Mouse (Mus musculus): ENCODE results near the gene Trim9. TPM values are rescaled to one million over a fixed set of nuclear protein-coding genes. Genes with fewer than 3 reads are reported as not detected.
A peak's percentile ranks its signal among the peaks of the same experiment; 100 is the strongest.

The Trim9 gene
- polyA plus RNA-seq, 1 experiment from 2014 or later = 27.4 TPM

DNA sequence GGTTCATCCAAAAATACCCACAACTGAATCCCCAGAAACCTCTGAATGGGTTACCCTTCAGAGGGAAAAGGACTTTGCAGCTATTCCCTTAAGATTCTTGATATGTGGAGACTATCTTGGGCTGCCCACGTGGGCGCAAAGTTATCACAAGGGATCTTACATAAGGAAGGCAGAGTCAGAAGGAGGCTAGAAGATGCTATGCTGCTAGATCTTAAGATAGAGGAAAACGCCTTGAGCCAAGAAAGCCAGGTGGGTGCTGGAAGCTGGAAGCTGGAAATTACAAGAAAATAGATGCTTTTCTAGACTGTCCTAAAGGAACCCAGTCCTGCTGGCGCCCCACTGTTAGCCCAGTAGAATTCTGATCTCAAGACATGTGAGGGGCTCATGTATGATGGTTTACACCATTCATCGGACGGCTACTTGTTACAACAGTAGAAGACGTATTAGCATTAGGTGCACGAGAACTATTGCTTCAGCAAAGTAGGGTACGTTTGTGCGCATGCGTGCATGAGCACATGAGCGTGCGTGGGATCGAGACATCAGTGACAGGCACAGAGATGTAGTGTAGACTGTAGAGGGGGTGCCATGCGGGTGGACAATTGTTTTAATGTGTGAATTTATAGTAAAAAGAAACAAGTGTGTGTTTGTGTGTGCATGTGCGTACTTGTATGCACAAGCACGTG lies 85.0 kb downstream of the Trim9 start:
- Histone ChIP-seq H3K27me3 (ENCODE audit: control insufficient read depth, insufficient read depth, low read length) (no peaks in the 10 kb centered on the region), H3K27ac (ENCODE audit: low read depth, low read length) (no peak overlapping the region), H3K4me1 (ENCODE audit: control insufficient read depth, insufficient read depth, low read length) (no peaks in the 10 kb centered on the region), H3K9me3 (ENCODE audit: control insufficient read depth, low read length) (no peaks in the 10 kb centered on the region), H3K9ac (ENCODE audit: low read length) (no peak overlapping the region), H3K4me2 (ENCODE audit: low read depth) (no peak overlapping the region), H3K4me3 (ENCODE audit: low read depth, low read length) (no peak overlapping the region), H3K36me3 (ENCODE audit: control insufficient read depth, insufficient read depth, low read length) (no peaks in the 10 kb centered on the region)
- DNase-seq (ENCODE audit: low spot score) = no peak
- ATAC-seq (ENCODE audit: insufficient read depth, low FRiP score, low TSS enrichment) = no peak
- 92% methylated on average over 17 of the region's 17 CpGs for WGBS

- ATAC-seq (ENCODE audit: insufficient read depth, low FRiP score, low TSS enrichment) = no peak
- WGBS = 88% methylated on average over 15 of the region's 15 CpGs
- H3K27me3 ChIP-seq (ENCODE audit: control insufficient read depth, insufficient read depth, low read length) = no peaks in the 10 kb centered on the region
- H3K4me1 ChIP-seq (ENCODE audit: control insufficient read depth, insufficient read depth, low read length) = 0 out of 2 replicates have a peak, but pooled peaks cover 2% of the 10 kb centered on the region
- no peak overlapping the region for H3K9ac ChIP-seq (ENCODE audit: low read length)
- DNase-seq (ENCODE audit: low spot score) = no peak
- H3K9me3 ChIP-seq (ENCODE audit: control insufficient read depth, low read length) = no peaks in the 10 kb centered on the region
- no peak overlapping the region for H3K27ac ChIP-seq (ENCODE audit: low read depth, low read length)
- H3K36me3 ChIP-seq (ENCODE audit: control insufficient read depth, insufficient read depth, low read length) = no peaks in the 10 kb centered on the region
- H3K4me2 ChIP-seq (ENCODE audit: low read depth) = no peak overlapping the region
- H3K4me3 ChIP-seq (ENCODE audit: low read depth, low read length) = no peak overlapping the region
Measured at GRCm38 (mm10) chr12:70251210-70251884, 96.1 kb downstream of the Trim9 start.

- WGBS = 87% methylated on average over 10 of the region's 10 CpGs
- no peak overlapping the region for H3K27ac ChIP-seq (ENCODE audit: low read depth, low read length)
Measured at GRCm38 (mm10) chr12:70249616-70250157, 97.7 kb downstream of the Trim9 start.

GRCm38 (mm10) chr12:70247683-70248474 lies 99.5 kb downstream of the Trim9 start:
- Histone ChIP-seq H3K4me2 (ENCODE audit: low read depth) (no peak overlapping the region), H3K9me3 (ENCODE audit: control insufficient read depth, low read length) (no peaks in the 10 kb centered on the region), H3K27me3 (ENCODE audit: control insufficient read depth, insufficient read depth, low read length) (no peaks in the 10 kb centered on the region), H3K36me3 (ENCODE audit: control insufficient read depth, insufficient read depth, low read length) (no peaks in the 10 kb centered on the region), H3K4me3 (ENCODE audit: low read depth, low read length) (no peak overlapping the region), H3K9ac (ENCODE audit: low read length) (no peak overlapping the region), H3K4me1 (ENCODE audit: control insufficient read depth, insufficient read depth, low read length) (no peaks in the 10 kb centered on the region), H3K27ac (ENCODE audit: low read depth, low read length) (no peak overlapping the region; the same call in 1 of the 2 replicates)
- no peak for DNase-seq (ENCODE audit: low spot score)
- WGBS = 49% methylated on average over 15 of the region's 15 CpGs
- ATAC-seq (ENCODE audit: insufficient read depth, low FRiP score, low TSS enrichment) = no peak

More at GRCm38 (mm10) chr12:70249616-70250157, 97.7 kb downstream of the Trim9 start:
- H3K9ac ChIP-seq (ENCODE audit: low read length) = no peak overlapping the region
- no peaks in the 10 kb centered on the region for H3K9me3 ChIP-seq (ENCODE audit: control insufficient read depth, low read length)
- ATAC-seq (ENCODE audit: insufficient read depth, low FRiP score, low TSS enrichment) = no peak
- H3K27me3 ChIP-seq (ENCODE audit: control insufficient read depth, insufficient read depth, low read length) = no peaks in the 10 kb centered on the region
- no peak for DNase-seq (ENCODE audit: low spot score)
- no peak overlapping the region for H3K4me3 ChIP-seq (ENCODE audit: low read depth, low read length)
- H3K36me3 ChIP-seq (ENCODE audit: control insufficient read depth, insufficient read depth, low read length) = no peaks in the 10 kb centered on the region
- H3K4me1 ChIP-seq (ENCODE audit: control insufficient read depth, insufficient read depth, low read length) = no peaks in the 10 kb centered on the region
- no peak overlapping the region for H3K4me2 ChIP-seq (ENCODE audit: low read depth)

DNA sequence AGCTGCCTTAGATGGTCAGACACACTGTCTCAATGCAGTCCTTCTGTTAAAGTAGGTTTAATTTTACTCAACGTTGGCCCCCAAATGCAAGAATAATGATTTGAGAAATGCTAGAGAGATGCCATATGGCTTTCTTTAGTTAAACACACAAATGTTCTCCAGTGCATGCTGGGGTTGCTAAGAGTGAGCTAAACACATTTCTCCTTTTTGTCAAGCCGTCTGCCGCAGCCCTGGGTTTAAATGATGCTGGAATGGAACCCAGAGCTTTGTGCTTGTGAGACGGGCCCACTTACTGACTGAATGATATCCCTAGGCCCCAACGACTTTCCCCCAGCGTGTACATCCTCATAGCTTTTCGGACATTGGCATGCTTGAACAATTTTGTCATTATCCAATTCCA lies 104.9 kb downstream of the Trim9 start:
- DNase-seq (ENCODE audit: low spot score) = no peak
- Histone ChIP-seq H3K4me3 (ENCODE audit: low read depth, low read length) (no peak overlapping the region), H3K27me3 (ENCODE audit: control insufficient read depth, insufficient read depth, low read length) (no peaks in the 10 kb centered on the region), H3K36me3 (ENCODE audit: control insufficient read depth, insufficient read depth, low read length) (no peaks in the 10 kb centered on the region), H3K9me3 (ENCODE audit: control insufficient read depth, low read length) (no peaks in the 10 kb centered on the region), H3K4me1 (ENCODE audit: control insufficient read depth, insufficient read depth, low read length) (no peaks in the 10 kb centered on the region), H3K27ac (ENCODE audit: low read depth, low read length) (no peak overlapping the region), H3K4me2 (ENCODE audit: low read depth) (no peak overlapping the region), H3K9ac (ENCODE audit: low read length) (no peak overlapping the region)
- 88% methylated on average over 7 of the region's 7 CpGs for WGBS
- no peak for ATAC-seq (ENCODE audit: insufficient read depth, low FRiP score, low TSS enrichment)

- H3K9ac ChIP-seq (ENCODE audit: low read length) = no peak overlapping the region
- 80% methylated on average over 5 of the region's 5 CpGs for WGBS
- H3K27ac ChIP-seq (ENCODE audit: low read depth, low read length) = no peak overlapping the region
- 0 out of 2 replicates have a peak, but pooled peaks cover 4% of the 10 kb centered on the region for H3K4me1 ChIP-seq (ENCODE audit: control insufficient read depth, insufficient read depth, low read length)
- no peaks in the 10 kb centered on the region for H3K9me3 ChIP-seq (ENCODE audit: control insufficient read depth, low read length)
- ATAC-seq (ENCODE audit: insufficient read depth, low FRiP score, low TSS enrichment) = no peak
- H3K36me3 ChIP-seq (ENCODE audit: control insufficient read depth, insufficient read depth, low read length) = no peaks in the 10 kb centered on the region
- H3K4me3 ChIP-seq (ENCODE audit: low read depth, low read length) = no peak overlapping the region
- DNase-seq (ENCODE audit: low spot score) = no peak
- no peaks in the 10 kb centered on the region for H3K27me3 ChIP-seq (ENCODE audit: control insufficient read depth, insufficient read depth, low read length)
- no peak overlapping the region for H3K4me2 ChIP-seq (ENCODE audit: low read depth)
Measured at GRCm38 (mm10) chr12:70239741-70240140, 107.7 kb downstream of the Trim9 start.

DNA sequence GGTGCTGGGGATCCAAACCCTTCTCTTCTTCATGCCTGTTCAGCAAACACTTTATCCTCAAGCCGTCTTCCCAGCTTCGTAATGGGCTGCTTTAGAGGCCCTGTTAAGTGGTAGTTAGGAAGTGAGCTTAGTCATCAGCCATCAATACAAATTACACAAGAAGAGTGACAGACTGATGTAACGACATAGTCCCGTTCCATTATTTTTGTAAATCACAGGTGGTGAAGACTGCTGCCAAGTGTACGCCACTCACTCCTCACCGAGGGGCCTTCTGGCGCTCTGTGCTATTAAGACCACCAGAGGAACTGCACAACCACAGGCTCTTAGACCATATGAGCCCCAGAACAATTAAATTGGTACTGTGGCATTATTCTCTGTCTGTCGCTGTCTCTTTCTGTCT lies 108.8 kb downstream of the Trim9 start:
- DNase-seq (ENCODE audit: low spot score) (no peak), ATAC-seq (ENCODE audit: insufficient read depth, low FRiP score, low TSS enrichment) (no peak)
- H3K27me3 ChIP-seq (ENCODE audit: control insufficient read depth, insufficient read depth, low read length) = no peaks in the 10 kb centered on the region
- 0 out of 2 replicates have a peak, but pooled peaks cover 4% of the 10 kb centered on the region for H3K4me1 ChIP-seq (ENCODE audit: control insufficient read depth, insufficient read depth, low read length)
- no peak overlapping the region for H3K4me3 ChIP-seq (ENCODE audit: low read depth, low read length)
- H3K9me3 ChIP-seq (ENCODE audit: control insufficient read depth, low read length) = no peaks in the 10 kb centered on the region
- H3K36me3 ChIP-seq (ENCODE audit: control insufficient read depth, insufficient read depth, low read length) = no peaks in the 10 kb centered on the region
- no peak overlapping the region for H3K27ac ChIP-seq (ENCODE audit: low read depth, low read length)
- WGBS = 68% methylated on average over 8 of the region's 8 CpGs
- H3K4me2 ChIP-seq (ENCODE audit: low read depth) = no peak overlapping the region
- no peak overlapping the region for H3K9ac ChIP-seq (ENCODE audit: low read length)

DNA sequence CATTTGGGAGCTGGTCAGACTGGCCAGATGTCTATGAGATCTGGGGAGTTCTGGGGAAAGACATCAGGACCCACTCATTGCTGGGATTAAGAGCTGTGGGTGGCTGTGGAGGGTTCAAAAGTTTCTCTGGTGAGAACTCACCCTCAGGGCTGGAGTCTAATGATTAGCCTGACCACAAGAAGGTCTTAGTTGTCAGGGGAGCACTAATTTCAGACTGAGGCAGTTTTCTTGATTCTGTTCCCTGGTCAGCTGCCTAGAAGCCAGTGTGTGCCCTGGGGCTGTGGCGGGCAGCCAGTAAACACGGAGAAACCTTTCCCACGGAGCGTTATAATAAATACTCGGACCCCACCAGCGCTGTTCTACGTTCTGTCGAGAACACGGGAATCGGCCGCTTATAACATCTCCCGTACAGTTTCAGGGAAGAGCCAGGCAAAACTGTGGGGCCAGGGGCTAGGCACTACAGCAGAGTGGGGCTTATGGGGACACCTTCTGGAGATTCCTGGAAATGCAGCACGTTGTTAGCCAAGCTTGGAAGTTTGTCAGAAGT lies 112.4 kb downstream of the Trim9 start:
- WGBS = 11% methylated on average over 13 of the region's 13 CpGs
- Histone ChIP-seq H3K9me3 (ENCODE audit: control insufficient read depth, low read length) (no peaks in the 10 kb centered on the region), H3K4me1 (ENCODE audit: control insufficient read depth, insufficient read depth, low read length) (0 out of 2 replicates have a peak, but pooled peaks cover 4% of the 10 kb centered on the region), H3K4me2 (ENCODE audit: low read depth) (peak overlapping the region; percentile 57), H3K27me3 (ENCODE audit: control insufficient read depth, insufficient read depth, low read length) (no peaks in the 10 kb centered on the region), H3K27ac (ENCODE audit: low read depth, low read length) (0 out of 2 replicates have a peak overlapping the region, but pooled peaks have one; percentile 20), H3K9ac (ENCODE audit: low read length) (peak overlapping the region; percentile 57), H3K36me3 (ENCODE audit: control insufficient read depth, insufficient read depth, low read length) (no peaks in the 10 kb centered on the region), H3K4me3 (ENCODE audit: low read depth, low read length) (peak overlapping the region; percentile 20; the same call in 1 of the 2 replicates)
- ATAC-seq (ENCODE audit: insufficient read depth, low FRiP score, low TSS enrichment) (peak; percentile 77), DNase-seq (ENCODE audit: low spot score) (peak; percentile 83)

Data from neural tube, embryonic 11.5 days (tissue).